Mouse (Mus musculus) heart, embryonic 10.5 days (tissue): ENCODE data around the gene Tada1. TPM values are rescaled to one million over a fixed set of nuclear protein-coding genes. Genes with fewer than 3 reads are reported as not detected.

Experiments used
- DNase-seq: peaks from one replicate; pipeline ENCODE4 v3.0.0-alpha.2; 2017; ENCODE audit warnings: low spot score
- H3K27ac ChIP-seq: fragments of 300-500 bp; sonication (generic); 2 replicates; pipeline ENCODE4 v1.5.1; 2016; ENCODE audit warnings: mild to moderate bottlenecking
- H3K27me3 ChIP-seq: fragments of 300-500 bp; sonication (generic); 2 replicates; pipeline ENCODE4 v1.6.1; 2016; ENCODE audit warnings: mild to moderate bottlenecking; ENCODE audit not compliant: poor library complexity, insufficient read depth, severe bottlenecking
- H3K36me3 ChIP-seq: fragments of 300-500 bp; sonication (generic); 2 replicates; pipeline ENCODE4 v1.6.1; 2016; ENCODE audit warnings: mild to moderate bottlenecking, moderate library complexity
- H3K4me1 ChIP-seq: fragments of 300-500 bp; sonication (generic); 2 replicates; pipeline ENCODE4 v1.6.1; 2016; ENCODE audit warnings: mild to moderate bottlenecking
- H3K4me3 ChIP-seq: fragments of 300-500 bp; sonication (generic); 2 replicates; pipeline ENCODE4 v1.5.1; 2016; ENCODE audit warnings: mild to moderate bottlenecking, moderate library complexity
- H3K9me3 ChIP-seq: fragments of 300-500 bp; sonication (generic); 2 replicates; pipeline ENCODE4 v1.6.1; 2016; ENCODE audit warnings: mild to moderate bottlenecking, moderate library complexity
- WGBS: fragments of 180-500 bp; shearing (Covaris S2); methylation state at CpG from one replicate; pipeline ENCODE4 v1.1.7; 2016; 5-methylcytosine and 5-hydroxymethylcytosine counted together
- polyA plus RNA-seq: library from polyadenylated mRNA; unstranded; fragments of >200 nt; fragmentation: Nextera tagmentation; extraction: Ambion mirVana; gene quantifications from 2 replicates; pipeline ENCODE4 v1.2.1, GENCODE M21; 2016

The Tada1 gene
- polyA plus RNA-seq, 1 experiment from 2014 or later: 44.5 TPM

DNA sequence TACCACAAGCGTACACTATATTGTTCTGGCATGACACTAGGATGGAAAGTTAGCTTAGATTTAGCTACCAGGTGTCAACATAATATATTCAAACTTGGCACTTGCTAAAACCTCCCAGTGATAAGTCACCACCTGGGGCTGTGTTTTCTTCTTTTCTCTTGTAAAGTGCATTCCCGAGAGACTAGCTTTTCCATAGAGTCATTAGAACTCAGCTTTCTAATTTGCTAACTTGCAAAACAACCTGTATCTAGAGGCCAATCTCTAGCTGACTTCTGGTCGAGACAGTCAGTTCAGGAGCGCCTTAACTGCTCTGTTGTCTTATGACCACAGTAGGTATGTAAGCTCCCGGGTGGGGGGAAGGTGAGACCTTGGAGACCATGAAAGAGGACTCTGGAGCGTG, 60.5 kb downstream of the Tada1 start:
- H3K9me3 ChIP-seq: no peaks in the 10 kb centered on the region
- H3K27ac ChIP-seq: no peak overlapping the region
- no peak overlapping the region for H3K4me3 ChIP-seq
- no peaks in the 10 kb centered on the region for H3K27me3 ChIP-seq
- no peaks in the 10 kb centered on the region for H3K36me3 ChIP-seq
- DNase-seq: no peak
- no peaks in the 10 kb centered on the region for H3K4me1 ChIP-seq
- WGBS: 71% methylated on average over 6 of the region's 6 CpGs

DNA sequence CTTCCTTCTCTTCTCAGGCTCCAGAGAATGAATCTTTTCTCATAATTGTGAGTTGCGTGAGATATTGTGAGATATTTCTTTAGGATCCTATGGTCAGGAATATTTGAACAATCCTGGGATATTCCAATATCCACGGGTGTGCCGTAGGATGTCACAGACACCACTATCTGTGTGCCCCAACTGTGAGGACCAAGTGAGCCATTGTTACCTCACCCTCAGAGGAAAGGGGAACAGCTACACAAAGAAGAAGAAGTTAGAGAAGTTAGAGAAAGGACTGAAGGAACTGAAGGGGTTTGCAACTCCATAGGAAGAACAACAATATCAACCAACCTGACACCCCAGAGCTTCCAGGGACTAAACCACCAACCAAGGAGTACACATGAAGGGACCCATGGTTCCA, 63.1 kb downstream of the Tada1 start:
- Histone ChIP-seq H3K4me1 (no peaks in the 10 kb centered on the region), H3K9me3 (no peaks in the 10 kb centered on the region), H3K36me3 (no peaks in the 10 kb centered on the region), H3K27ac (no peak overlapping the region), H3K4me3 (no peak overlapping the region), H3K27me3 (no peaks in the 10 kb centered on the region)
- 80% methylated on average over 3 of the region's 3 CpGs for WGBS
- DNase-seq: no peak

Other genes with a start within 250 kb of the Tada1 start
- gene Gpa33, start 248.9 kb upstream of the Tada1 start, polyA plus RNA-seq: 0.15 and 0.20 TPM in 2 replicates
- 0.09 and 0.11 TPM in 2 replicates for gene Mael, start 140.3 kb upstream of the Tada1 start, polyA plus RNA-seq
- gene Ildr2, start 125.0 kb upstream of the Tada1 start, polyA plus RNA-seq: 1.4 and 1.5 TPM in 2 replicates
- 11.9 and 12.7 TPM in 2 replicates for gene Pogk, start 30.8 kb downstream of the Tada1 start, polyA plus RNA-seq
- not detected in 2 replicates for gene Gm4846, start 118.5 kb downstream of the Tada1 start, polyA plus RNA-seq